Mouse (Mus musculus) duodenum, adult 2 months (tissue): ENCODE data around the gene Btbd9. TPM values are rescaled to one million over a fixed set of nuclear protein-coding genes. Genes with fewer than 3 reads are reported as not detected.

Experiments used
- polyA plus RNA-seq: library from polyadenylated mRNA; depleted of rRNA; stranded (reverse); fragments of >200 nt; gene quantifications from 2 replicates; pipeline ENCODE4 v1.2.3, GENCODE M21; 2012; ENCODE audit warnings: low replicate concordance; rRNA removed

Gene Btbd9
- 13.2 and 25.6 TPM in 2 replicates for polyA plus RNA-seq

GRCm38 (mm10) chr17:30575941-30576773 is at the start of gene Btbd9:
Btbd9 (minus strand) TSS chr17:30576488.

DNA sequence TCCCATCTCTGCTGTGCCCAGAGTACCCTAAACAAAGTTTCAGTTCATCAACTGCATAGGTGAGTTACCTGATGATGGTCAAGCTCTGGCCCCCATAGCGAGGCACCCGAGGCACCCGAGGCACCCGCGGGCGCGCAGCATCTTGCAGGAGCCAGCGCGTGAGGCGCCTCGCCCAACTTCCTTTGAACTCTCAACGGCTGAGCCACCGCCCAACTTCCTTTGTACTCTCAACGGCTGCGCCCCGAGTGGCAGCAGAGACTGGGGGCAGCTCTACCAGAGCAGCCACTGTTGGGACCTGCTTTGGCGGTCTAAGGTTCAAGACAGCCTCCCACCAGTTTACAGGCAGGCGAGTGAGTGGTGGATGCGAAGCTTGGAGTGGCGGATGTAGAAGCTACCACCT is 47.8 kb upstream of the Btbd9 start, which contains the start of gene Dnah8:
TSS of gene Dnah8 (plus strand) at position 223 of the 400 bp plus-strand sequence.

Other genes with a start within 250 kb of the Btbd9 start
- gene Dnah8, start 47.9 kb upstream of the Btbd9 start, polyA plus RNA-seq, result 3.2 and 7.0 TPM in 2 replicates
- 20.3 and 34.9 TPM in 2 replicates for gene Glo1, start 50.4 kb upstream of the Btbd9 start, polyA plus RNA-seq